Mouse (Mus musculus) kidney, adult 8-10 months (tissue): ENCODE data around the gene Olfr49.

ENCODE experiments used
- DNase-seq, 2 experiments: peaks; one replicate each; pipeline ENCODE4 v3.0.0; 2022

The Olfr49 gene

DNA sequence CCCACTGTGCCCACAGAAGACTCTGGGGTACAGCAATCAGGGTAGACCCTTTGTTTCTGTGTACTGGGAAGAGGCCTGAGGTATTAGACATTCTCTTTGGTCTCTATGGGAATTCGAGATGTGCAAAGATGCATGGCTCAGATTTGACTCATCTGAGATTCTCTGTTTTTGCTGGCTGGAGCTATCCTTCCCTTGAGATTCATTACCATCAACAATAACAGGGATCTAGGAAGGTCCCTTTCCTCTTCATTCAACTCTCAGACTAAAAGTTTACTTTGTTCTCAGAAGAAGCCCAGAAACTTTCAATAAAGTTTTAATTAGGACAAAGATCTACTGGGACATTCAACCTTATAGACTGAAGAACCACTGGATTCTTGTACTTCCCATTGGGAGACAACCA lies at the start of gene Olfr49:
Gene Olfr49 (minus strand): TSS at position 101 of the 400 bp plus-strand sequence.
- no peak for DNase-seq

DNA sequence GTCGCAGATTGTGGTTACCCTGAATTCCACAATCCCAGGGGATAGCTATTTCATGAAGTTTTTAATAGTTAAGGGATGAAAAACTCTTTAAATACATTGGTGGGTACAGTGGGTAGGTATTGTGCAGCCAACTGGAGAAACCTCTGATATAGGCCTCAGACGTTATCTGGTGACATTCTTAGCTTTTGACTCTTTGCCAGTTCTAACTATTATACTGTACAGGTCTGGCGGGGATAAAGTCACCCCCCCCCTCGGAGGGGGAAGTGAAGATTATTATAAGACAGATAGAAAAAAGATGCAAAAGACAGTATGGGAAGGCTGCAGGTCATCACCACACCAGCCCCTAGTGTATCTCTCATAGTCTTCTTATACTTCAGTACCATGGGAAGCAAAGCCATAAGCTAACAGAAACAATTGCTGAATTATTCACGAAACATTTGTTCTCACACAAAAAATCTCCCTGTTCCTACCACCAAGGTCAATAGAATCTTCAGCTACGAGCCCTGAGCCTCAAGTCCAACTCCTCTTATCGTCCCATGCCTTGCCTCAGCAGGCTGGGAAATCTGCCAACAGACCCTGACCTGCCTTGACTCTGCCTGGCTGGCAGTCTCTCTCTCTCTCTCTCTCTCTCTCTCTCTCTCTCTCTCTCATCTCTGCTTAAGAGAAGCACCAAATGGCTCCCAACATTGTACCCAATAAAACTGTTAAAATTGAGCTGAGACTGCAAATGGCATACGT lies 48.9 kb upstream of the Olfr49 start:
- peak in 1 of 2 experiments; percentile 22 for DNase-seq

DNA sequence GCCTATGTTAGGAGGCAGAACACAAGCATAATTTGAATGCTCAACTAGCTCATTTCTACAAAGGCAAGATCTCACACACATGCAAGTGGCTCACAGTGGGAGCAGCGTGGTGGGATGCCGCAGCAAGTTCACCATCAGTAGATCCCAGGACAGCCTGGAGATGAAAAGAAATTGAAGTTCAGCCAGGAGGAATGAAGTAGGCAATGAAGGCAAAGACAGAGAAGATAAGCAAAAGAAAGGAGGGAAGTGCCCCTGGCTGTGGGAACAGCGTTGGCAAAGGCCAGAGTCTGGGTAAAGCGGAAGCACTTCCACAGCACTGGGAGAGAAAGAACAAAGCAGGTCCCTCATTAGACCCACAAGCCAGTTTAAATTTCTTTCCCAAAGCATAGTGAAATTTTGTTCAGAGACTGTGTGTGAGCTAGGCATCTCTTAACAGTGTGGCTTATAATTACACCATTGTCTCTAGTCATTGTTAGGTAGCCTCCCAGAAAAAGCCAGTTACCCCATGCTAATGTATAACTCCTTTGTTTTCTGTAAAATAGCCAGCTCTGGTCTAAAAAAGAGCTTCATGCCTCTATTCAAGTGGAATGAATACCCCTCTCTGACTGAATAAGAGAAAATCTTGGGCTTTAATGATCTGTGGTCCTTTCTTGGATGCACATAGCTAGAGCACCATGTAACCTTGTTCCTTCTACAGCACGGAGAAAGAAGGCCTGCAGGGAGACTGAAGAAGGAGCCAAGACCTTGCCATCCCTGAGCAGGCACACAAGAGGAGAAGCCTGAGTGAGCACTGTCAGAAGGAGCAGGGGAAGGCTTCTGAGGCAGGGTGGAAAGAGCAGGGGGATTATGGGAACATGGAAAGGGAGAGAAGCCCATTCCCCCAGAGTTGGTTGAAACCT lies 47.7 kb upstream of the Olfr49 start:
- no peak for DNase-seq

DNA sequence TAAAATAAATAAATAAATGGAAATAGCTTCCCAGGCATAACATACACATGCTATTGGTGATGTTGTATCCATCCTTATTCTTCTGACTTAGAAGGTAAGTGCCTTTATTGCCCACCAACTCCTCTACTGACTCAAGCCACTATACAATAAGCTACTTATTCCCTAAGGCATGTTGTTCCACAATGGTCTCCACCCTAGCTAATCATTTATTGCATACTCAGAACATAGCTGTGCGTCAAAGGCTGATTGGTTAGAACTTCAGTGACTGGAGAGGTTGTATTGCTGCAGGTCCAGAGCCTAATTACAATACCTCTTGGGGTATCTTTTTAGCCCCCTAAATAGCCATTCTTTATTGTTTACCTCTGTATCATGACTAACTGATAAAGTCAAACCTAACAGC lies 46.4 kb upstream of the Olfr49 start:
- no peak for DNase-seq

DNA sequence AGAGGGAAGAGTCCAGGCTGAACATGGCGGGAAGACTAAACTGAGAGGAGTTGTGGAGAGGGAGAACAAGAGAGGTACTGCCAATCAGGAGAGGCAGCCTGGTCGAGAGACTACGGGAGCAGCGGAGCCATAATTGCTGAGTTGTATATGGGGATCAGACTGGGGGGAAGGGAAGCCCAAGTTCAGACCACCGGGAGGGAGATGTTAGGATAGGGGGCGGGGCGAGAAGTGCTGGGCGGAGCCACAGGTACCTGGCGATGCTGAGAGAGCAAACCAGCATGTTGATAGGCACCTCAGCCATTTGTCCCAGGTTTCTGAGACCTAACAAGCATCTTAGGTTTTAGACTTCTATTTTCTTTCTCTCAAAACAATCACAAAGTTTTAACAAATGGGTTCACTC lies 44.5 kb upstream of the Olfr49 start:
- no peak for DNase-seq

DNA sequence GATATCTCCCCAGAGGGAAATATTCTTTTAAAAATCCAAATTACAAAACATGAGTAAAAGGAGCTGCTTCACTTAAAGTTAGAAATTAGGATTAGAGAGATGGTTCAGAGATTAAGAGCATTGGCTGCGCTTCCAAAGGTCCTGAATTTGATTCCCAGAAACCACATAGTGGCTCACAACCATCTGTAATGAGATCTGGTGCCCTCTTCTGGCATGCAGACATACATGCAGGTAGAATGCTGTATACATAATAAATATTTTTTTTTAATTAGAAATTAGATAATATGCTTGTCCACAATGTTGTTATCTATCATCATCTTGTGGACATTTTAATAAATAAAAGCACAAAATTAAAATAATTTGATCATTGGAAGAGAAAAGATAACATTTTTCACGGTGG lies 43.8 kb upstream of the Olfr49 start:
- DNase-seq = no peak

DNA sequence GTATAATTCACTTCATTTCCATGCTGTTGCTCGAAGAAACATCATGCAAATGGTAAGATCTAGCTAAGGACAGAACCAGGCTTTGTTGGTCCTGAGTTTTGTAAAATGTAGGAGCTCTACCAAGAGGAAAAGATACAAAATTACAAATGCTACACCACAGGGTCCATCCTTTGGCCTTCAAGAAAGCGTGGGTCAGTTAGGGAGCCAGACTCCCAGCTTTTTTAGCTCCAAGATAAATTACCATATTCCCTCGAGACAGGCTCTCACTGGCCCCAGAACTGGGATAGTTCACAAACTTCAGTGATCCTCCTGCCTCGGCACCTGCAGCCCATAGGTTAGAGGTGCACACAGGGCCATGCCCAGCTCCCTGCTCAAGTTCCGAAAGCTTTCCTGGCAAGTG lies 39.7 kb upstream of the Olfr49 start:
- no peak for DNase-seq

DNA sequence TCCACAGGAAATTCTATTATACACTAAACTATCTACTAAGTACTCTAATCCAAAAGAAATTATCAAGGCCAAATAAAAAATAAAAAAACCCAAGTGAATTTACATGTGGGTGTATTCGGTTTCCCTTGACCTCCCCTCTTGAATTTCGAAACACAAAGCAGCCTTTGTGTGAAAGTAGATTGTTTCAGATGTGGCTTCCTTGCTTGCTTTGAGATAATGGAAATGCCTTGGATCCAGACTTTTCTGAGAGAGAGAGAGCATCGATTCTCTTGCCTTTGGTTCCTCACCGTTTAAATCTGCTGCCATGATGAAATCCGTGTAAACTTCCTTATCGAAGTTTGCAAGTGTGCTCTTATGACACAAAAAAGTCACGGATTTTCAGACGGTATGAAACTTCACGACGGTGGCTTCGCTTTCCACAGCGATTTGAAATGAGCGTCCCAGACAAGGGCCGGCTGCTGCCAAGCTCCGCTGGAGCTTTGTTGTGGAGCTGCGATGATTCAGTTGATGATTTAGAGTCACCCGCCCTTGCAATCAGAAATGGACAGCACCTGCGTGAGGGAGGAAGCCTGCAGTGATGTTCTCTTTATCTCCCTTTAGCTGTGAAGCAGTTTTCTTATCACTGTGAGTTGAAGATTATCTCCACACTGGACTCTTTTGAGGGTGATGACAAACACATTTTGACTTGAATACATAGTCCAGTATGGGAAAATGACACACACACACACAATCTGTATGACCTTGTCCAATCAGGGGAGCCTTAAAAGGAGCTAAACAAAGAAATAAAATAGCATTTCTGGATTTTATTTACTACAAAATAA lies 37.0 kb upstream of the Olfr49 start:
- no peak for DNase-seq

DNA sequence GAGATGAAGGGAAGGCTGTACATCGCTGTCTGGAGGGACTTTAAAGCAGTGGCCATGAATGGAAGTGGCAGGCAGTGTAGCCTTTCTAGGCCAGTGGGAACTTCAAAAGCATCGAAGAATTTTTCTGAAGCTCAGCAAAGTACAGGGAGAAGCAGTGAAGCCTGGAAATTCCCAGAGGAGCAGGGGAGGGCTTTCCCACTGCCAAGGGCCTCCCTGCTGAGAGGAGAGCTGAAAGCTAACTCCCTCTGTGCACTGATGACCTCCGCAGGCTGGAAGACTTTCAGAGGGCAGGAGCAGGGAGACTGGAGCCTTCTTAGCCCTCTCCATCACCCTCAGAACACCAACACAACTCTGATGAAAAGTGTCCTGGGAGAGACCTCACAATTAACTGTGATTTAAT lies 27.0 kb upstream of the Olfr49 start:
- DNase-seq = no peak

DNA sequence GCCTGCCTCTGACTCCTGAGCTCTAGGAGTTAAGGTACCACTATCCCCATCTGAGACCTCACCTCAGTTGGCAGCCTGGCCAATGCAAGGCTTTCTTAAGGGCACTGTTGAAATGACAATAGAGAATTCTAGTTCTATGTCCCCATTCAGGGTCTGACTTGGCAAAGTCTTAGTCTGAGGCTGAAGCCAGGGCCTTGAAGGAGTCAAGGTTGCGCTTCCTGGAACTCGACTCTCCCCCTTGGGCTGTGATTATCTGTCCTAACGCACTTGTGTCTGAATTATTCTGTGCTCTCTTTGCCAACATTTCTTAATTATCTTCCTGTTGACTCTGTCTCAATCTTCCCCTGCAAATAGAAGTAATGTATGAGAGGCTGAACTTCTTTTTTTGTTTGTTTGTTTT lies 15.9 kb upstream of the Olfr49 start:
- no peak for DNase-seq

DNA sequence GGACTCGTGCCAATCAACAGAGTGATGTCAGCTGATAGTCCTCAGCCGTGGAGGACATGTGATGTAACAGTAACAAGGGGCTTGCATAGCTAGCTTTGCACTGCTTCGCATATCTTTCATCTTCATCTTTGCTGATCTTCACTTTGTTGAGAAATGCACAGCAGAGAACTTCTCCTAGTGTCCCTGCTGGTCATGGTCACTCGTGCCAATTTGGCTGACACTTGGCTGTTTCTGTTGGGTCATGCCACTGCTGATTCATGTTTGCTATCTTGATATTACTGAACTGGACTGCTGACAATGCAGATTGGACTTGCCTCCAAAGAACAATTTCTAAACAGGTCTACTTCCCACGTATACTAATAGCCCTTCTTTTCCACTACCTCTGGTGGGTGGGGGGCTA lies 15.4 kb upstream of the Olfr49 start:
- no peak for DNase-seq

DNA sequence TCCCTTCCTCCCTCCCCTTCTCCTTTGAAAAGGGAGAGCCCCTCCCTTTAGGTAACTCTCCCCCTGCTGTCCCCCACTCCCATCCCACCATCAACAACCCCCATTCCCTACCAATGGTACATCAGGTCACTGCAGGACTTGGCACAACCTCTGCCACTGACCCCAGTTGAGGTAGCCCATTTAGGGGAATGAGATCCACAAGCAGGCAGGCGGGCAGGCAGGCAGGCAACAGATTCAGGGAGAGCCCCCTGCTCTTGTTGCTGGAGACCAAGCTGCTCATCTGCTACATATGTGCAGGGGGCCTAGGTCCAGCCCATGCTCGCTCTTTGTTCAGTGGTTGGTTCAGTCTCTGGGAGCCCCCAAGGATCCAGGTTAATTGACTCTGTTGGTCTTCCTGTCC lies 8.3 kb downstream of the Olfr49 start:
- no peak for DNase-seq

DNA sequence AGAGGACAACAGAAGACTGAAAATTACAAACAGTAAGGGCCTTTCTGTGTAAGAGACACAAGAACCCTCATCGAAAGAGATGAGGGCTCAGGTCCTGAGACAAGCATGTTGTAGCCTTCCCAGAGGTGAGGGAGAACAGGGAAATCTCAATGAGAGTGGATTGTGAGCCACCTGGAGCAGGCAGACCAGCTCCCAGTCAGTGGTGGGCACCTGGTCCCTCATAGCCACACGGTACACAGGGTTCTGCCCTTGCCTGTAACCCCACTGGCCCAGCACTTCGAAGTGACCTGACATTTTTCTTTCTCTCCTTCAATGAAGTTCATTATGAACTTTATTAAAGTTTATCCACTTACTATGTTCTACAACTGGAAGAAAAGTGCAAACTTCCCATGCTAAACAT lies 12.0 kb downstream of the Olfr49 start:
- DNase-seq = no peak

DNA sequence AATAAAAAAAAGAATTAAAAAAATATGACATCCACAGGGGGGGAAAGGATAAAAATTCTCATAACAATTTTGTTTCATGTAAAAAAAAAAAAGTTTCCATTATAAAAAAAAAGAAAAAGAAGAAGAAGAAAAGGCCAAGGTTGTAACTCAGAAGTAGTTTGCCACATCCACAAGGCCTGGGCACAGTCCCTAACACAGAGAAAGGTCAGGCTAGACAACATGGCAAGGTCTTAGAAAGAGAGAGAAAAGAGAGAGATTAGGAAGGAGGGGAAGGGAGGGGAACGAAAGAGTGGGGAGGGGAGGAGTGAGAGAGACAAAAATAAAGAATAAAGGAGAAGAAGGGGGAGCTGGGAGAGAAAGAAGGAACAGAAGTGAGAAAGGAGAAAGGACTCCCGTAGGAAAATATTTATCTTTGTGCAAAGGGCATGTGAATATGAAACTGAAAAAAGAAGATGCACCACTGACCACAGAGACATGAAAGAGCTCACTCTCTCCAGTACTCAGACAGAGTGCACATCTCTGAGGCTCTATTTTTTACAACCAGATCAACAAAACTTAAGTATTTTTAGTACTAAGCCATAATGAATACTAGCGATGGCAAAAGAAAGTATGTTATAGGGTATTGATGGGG lies 12.6 kb downstream of the Olfr49 start:
- DNase-seq = no peak

DNA sequence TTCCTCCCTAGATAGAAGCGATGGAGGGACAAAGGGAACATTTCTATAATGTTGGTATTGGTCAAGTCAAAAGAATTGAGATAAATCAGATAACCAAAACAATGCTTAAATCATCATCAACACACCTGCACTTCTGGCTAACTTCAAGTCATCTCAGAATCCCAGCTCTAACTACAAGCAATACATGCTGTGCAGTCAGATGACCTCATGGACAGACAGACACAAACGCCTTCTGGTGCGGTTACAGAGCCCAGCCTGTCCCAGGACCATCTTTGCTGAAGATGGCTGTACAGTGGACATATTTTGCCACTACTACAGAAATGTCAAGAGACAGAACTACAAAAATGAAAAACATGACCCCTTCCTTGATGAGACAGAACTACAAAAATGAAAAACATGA lies 14.3 kb downstream of the Olfr49 start:
- no peak for DNase-seq

DNA sequence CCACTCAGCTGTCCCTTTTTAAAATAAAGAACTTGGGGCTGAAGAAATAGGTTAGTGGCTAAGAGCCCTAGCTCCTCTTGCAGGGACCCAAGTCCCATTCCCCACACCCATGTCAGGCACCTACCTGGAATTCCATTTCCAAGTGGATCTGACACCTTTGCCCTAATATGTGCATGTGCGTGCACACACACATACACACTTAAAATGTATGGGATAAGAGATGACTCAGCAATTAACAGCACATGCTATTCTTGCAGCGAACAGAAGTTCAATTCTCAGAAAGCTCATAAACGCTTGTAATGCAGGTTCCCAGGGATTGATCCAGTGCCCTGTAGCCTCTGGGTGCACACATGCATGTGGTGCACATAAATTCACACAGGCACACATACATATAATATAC lies 15.2 kb downstream of the Olfr49 start:
- DNase-seq = no peak

DNA sequence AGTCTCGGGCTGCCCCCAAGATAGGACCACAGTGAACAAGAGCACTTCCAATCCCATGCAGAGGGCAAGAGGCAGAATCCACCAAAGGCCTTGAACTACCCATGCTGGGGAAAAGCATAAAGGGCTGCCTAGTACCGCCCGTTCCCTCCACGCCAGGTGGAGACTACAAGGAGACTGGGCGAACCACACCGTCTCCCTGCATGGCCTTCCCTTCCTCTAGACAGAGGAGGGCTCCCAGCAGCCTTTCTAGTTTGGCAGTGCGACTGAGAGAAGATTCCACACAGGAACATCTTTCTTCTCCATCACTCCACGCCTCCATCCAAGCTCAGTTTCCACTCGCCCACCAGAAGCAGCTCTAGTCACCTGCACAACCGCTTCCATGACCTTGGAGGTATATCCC lies 16.8 kb downstream of the Olfr49 start:
- no peak for DNase-seq

DNA sequence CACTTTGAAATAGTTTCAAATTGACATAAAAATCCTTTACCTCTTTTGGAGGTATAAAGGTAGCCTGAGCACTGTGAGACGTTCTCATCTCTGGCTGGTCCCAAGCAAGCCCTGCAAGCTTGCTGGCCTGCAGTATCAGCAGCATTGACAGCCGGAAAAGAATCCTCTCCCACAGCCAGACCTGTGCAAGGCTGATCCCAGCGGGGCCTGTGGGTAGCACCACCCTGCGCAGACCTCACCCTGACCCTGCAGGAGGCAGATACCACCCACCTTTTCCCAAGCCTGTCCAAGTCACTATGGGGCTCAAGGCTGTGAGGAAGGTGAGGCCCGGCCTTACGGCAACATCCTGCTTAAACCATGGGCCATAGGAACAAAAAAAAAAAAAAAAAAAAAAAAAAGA lies 18.8 kb downstream of the Olfr49 start:
- DNase-seq = no peak

DNA sequence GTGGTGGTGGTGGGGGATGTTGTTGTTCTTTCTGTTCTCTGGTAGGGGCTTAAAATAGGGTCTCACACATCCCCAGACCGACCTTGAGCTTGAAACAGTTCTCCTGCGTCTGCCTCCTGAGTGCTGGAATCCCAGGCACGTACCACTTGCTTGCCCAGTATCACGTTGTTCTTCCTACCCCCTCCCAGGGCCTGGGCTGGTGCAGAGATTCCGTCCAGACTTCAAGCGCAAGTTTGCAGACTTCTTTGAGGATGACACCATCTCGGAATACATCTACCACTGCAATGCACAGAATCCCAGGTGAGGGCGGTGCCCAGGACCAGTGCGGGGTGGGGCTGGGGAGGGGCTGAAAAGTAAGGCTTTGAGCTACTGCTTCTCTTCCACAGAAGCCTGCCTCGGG lies 19.6 kb downstream of the Olfr49 start:
- DNase-seq = no peak

DNA sequence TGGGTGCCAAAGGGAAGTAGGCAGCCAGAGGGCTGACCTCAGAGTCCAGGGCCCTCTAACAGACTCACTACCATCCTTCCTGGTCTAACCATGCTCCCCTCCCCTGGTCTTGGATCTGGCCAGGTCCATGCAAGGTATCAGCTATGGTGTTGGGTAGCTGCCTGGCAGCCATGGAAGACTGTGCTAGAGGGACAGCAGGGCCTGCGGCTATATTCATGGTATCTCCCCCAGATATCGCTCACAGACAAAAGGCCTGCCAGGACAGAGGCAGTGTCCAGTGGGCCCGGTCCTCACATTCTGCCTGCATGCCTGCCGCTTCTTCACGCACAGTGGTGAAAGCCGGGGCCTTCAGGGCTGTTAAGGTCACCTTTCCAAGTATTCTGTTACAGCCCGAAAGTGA lies 20.5 kb downstream of the Olfr49 start:
- no peak for DNase-seq

DNA sequence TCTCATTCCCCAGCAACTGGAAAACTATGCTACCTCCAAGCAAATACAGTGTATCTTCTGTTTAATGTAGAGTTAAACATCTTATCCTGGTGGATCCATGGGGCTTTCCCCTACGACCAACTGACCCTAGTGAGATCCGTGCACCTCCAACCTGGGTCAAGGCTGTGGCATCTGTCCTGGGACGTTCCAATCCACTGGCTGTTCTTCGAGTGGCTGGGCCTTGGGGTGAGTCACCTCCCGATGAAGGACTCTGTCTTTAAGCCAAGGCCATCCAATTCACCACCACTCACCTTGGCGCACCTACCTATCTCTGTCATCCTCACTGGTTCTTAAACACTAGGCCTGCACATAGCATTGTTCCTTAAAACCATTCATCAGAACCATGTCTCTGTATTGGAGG lies 21.6 kb downstream of the Olfr49 start:
- DNase-seq = no peak

DNA sequence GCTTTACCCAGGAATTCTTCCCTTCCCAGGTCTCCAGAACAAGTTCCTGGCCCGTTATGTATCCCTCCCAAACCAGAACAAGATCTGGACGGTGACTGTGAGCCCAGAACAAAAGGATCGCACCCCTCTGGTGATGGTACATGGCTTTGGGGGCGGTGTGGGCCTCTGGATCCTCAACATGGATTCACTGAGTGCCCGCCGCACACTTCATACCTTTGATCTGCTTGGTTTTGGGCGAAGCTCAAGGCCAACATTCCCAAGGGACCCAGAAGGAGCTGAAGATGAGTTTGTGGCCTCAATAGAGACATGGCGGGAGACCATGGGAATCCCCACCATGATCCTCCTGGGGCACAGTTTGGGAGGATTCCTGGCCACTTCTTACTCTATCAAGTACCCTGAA lies 22.1 kb downstream of the Olfr49 start:
- no peak for DNase-seq

DNA sequence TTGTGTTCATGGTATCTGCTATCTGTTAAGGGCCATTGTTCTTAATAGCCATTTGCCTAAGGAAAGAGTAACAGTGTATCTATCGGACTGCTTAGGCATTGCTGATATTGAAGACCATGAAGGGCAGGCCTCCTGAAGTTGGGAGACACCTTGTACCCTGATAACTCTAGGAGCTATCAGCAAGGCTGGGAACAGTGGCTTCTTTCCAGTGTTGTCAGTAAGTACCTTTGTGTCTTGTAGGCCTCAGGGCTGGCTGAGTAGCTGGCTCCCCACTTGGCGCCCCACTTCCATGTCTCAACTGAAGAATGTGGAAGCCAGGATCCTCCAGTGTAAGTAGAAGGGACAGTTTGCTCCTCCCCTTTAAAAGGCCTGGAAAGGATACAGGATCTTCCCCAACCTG lies 23.4 kb downstream of the Olfr49 start:
- DNase-seq = no peak
